Mouse (Mus musculus) stomach, embryonic 16.5 days (tissue): ENCODE data around the gene Spa17. TPM values are rescaled to one million over a fixed set of nuclear protein-coding genes. Genes with fewer than 3 reads are reported as not detected.

Source experiments
- ATAC-seq: fragments of 200-750 bp; cut with Nextera tagmentation; 2 replicates; pipeline ENCODE4 v1.8.0; 2017; ENCODE audit warnings: moderate number of reproducible peaks, moderate TSS enrichment; ENCODE audit not compliant: insufficient read depth, low FRiP score
- H3K27ac ChIP-seq: fragments of 300-500 bp; sonication (generic); 2 replicates; pipeline ENCODE4 v1.5.1; 2014; ENCODE audit warnings: low read length
- H3K27me3 ChIP-seq: fragments of 300-500 bp; sonication (generic); 2 replicates; pipeline ENCODE4 v1.6.1; 2014; ENCODE audit warnings: low read length, control low read depth, mixed read lengths; ENCODE audit not compliant: control insufficient read depth, insufficient read depth
- H3K36me3 ChIP-seq: fragments of 300-500 bp; sonication (generic); 2 replicates; pipeline ENCODE4 v1.6.1; 2014; ENCODE audit warnings: low read length; ENCODE audit not compliant: control insufficient read depth, insufficient read depth
- H3K4me1 ChIP-seq: fragments of 300-500 bp; sonication (generic); 2 replicates; pipeline ENCODE4 v1.6.1; 2014; ENCODE audit warnings: low read length, control low read depth, mixed read lengths; ENCODE audit not compliant: control insufficient read depth, insufficient read depth
- H3K4me2 ChIP-seq: fragments of 300-500 bp; sonication (generic); 2 replicates; pipeline ENCODE4 v1.6.1; 2014; ENCODE audit warnings: low read depth, low read length, mixed read lengths
- H3K4me3 ChIP-seq: fragments of 300-500 bp; sonication (generic); replicated peaks from 2 replicates; pipeline ENCODE4 v1.5.1; 2014; ENCODE audit warnings: mild to moderate bottlenecking, low read length
- H3K9ac ChIP-seq: fragments of 300-500 bp; sonication (generic); 2 replicates; pipeline ENCODE4 v1.6.1; 2014; ENCODE audit warnings: low read length
- H3K9me3 ChIP-seq: fragments of 300-500 bp; sonication (generic); replicated peaks from 2 replicates; pipeline ENCODE4 v1.6.1; 2016; ENCODE audit warnings: low read length, control low read depth; ENCODE audit not compliant: control insufficient read depth
- WGBS: fragments of 180-500 bp; shearing (Covaris S2); extraction: QIAGEN DNeasy Blood & Tissue Kit; methylation state at CpG from one replicate; pipeline ENCODE4 v1.1.7; 2014; 5-methylcytosine and 5-hydroxymethylcytosine counted together
- polyA plus RNA-seq: library from polyadenylated mRNA; unstranded; fragments of >200 nt; fragmentation: Nextera tagmentation; extraction: Ambion mirVana; gene quantifications from 2 replicates; pipeline ENCODE4 v1.2.1, GENCODE M21; 2015

The Spa17 gene
- polyA plus RNA-seq, 1 experiment from 2014 or later: 5.7 TPM

DNA sequence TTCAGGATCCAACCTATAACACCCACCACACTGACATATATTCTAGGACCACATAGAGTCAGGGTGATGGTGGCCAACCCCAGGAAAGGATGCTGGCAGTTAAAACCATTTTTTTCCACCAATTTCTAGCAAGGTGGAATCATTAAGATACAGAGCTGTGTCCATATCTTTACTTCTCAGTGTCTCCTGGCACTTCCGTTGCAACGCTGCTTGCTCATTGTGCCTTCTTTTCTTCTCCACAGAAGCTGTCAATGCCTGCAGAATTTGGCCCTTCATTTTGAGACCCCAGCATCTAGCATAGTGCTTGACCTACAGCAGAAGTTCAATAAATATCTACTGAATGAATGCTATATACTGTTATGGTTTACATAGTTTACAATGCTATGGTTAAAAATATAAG lies 46.5 kb downstream of the Spa17 start:
- Histone ChIP-seq H3K4me3 (no peak overlapping the region), H3K27ac (no peak overlapping the region), H3K4me2 (no peak overlapping the region), H3K9me3 (no peaks in the 10 kb centered on the region), H3K36me3 (no peaks in the 10 kb centered on the region), H3K4me1 (peaks cover 15% of the 10 kb centered on the region), H3K27me3 (no peaks in the 10 kb centered on the region), H3K9ac (no peak overlapping the region)
- 90% methylated on average over 2 of the region's 2 CpGs for WGBS
- ATAC-seq: no peak

DNA sequence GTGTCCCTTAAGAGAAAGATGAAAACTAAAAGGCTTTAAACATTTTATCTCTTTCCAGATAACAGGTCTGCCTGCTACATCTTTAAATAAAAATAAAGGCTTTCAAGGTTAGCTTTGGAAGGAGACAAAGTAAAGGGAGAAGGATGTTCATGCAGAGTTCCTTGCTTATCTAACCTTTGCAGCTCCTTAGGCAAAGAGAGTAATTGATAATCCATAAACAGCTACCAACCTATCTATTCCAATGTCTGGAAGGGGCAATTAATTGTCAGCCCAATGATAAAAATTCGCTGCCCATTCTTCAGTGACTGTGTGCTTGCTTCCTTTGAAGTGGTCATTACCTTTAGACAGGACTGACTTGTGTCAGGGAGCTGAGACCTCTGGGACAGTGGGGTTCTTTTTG lies 49.7 kb downstream of the Spa17 start:
- ATAC-seq: no peak
- WGBS: 46% methylated on average over 1 of the region's 1 CpGs

DNA sequence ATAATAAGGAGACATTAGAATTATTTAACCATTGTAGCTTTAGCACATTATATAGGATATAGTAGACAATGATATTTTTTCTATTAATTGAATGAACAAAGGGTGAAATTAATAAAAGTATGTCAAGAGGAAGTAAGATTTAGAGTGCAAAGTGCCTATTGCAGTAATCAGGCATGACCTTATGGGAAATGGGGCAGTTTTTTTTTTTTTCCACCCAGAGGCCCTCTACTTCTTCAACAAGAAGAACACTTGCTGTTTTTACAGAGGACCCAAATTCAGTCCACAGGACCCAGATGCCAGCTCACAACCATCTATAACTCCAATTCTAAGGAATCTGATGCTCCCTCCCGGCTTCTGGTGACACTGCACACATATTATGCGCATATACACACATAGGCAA lies 52.9 kb downstream of the Spa17 start:
- 92% methylated on average over 2 of the region's 2 CpGs for WGBS
- no peaks in the 10 kb centered on the region for H3K4me1 ChIP-seq
- no peaks in the 10 kb centered on the region for H3K27me3 ChIP-seq
- no peak overlapping the region for H3K4me3 ChIP-seq
- no peak overlapping the region for H3K27ac ChIP-seq
- H3K9me3 ChIP-seq: no peaks in the 10 kb centered on the region
- H3K4me2 ChIP-seq: no peak overlapping the region
- H3K36me3 ChIP-seq: no peaks in the 10 kb centered on the region
- no peak for ATAC-seq
- H3K9ac ChIP-seq: no peak overlapping the region

More for the DNA sequence above, 49.7 kb downstream of the Spa17 start:
- no peak overlapping the region for H3K9ac ChIP-seq
- no peaks in the 10 kb centered on the region for H3K27me3 ChIP-seq
- H3K4me2 ChIP-seq: no peak overlapping the region
- no peaks in the 10 kb centered on the region for H3K9me3 ChIP-seq
- no peak overlapping the region for H3K27ac ChIP-seq
- H3K36me3 ChIP-seq: no peaks in the 10 kb centered on the region
- H3K4me1 ChIP-seq: peaks cover 15% of the 10 kb centered on the region
- no peak overlapping the region for H3K4me3 ChIP-seq

DNA sequence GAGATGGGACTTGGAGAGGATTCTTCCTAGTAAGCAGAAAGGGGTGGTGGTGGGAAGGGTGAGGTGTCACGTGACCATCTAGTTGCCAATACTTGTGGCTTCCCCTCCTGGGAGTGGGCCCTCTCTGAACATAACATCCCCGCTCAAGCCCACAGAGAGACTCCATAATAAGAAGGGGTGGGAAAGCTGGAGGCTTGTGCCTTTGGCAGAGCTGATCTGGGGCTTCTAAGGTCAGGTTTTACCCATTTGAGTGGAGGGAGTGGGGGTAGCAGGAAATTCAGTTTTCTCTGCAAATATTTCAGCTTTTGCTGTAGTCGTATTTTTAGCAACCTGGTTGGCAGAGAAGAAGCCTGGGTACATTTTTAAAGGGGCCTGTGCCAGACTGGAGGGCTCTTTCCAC lies 57.2 kb downstream of the Spa17 start:
- WGBS: 68% methylated on average over 3 of the region's 3 CpGs
- Histone ChIP-seq H3K27ac (no peak overlapping the region), H3K4me2 (no peak overlapping the region), H3K27me3 (peaks cover 7% of the 10 kb centered on the region; the same call in 1 of the 2 replicates), H3K9me3 (no peaks in the 10 kb centered on the region), H3K4me1 (peaks cover 14% of the 10 kb centered on the region; the same call in 1 of the 2 replicates), H3K9ac (no peak overlapping the region), H3K36me3 (no peaks in the 10 kb centered on the region), H3K4me3 (no peak overlapping the region)
- no peak for ATAC-seq

DNA sequence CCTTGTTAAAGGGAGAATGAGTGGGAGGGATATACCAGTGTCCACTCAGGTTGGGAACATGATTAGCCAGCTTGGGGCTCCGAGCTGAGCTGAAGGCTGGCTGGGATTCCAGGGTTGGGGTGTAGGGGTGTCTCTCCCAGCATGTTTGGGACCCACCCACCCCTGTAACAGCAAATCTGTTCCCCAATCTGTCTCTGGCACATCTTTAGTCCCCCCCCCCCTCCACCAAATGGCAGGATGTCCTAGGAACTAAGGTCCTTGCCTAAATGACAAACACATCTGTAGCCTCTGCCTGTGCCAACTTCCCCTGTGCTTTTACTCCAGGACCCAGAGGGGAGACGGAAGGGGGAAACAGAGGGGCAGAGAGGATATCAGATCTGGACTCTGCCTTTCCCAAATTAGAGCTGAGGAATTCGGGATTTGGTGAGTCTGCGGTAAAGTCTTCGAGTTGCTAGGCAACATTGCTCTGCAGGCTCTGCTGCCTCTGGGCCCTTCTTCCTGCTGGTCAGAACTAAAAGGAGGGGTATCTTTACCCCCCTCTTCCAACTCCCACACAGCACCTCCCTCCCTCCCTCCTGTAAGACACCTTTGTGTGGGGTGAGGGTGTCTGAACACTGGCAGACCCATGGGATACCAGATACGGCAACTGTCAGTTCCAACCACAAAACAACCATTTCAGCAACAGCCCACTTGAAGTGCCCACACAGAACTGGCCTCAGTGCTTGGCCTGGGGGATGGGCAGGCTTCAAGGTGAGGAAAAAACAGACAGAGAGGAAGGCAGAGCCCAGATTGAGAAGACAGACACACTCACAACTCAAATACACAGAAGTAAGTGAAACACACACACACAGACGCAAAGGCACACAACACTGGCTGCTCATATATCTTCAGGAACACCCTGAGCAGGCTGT lies 58.4 kb downstream of the Spa17 start, which contains the start of gene Siae:
Siae (plus strand) TSS at position 861 of the 911 bp plus-strand sequence.
- 33% methylated on average over 7 of the region's 7 CpGs for WGBS
- no peak within 1 kb of the TSS for H3K27ac ChIP-seq
- H3K36me3 ChIP-seq: no peaks in the 10 kb centered on the region
- peaks cover 14% of the 10 kb centered on the region; the same call in 1 of the 2 replicates for H3K4me1 ChIP-seq
- no peaks in the 10 kb centered on the region for H3K9me3 ChIP-seq
- no peak for ATAC-seq
- peaks cover 17% of the 10 kb centered on the region for H3K27me3 ChIP-seq
- H3K4me3 ChIP-seq: no peak within 1 kb of the TSS
- H3K4me2 ChIP-seq: no peak within 1 kb of the TSS
- no peak within 1 kb of the TSS for H3K9ac ChIP-seq

DNA sequence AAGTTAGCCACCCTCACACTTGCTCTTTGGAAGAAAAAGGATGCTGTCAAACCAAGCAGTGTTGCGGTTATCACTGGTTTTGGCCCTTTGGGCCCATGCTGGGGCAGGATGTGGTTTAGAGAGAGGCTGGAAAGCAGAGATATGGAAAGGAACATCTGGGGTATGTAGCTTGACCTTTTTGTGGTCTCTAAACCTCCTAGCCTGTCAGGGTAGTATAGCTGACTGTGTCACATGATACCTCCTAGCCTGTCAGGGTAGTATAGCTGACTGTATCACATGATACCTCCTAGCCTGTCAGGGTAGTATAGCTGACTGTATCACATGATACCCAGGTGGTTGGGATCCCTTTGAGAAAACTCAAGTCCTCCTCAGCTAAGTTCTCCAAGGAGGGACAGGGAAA lies 59.2 kb downstream of the Spa17 start:
- Histone ChIP-seq H3K27me3 (peaks cover 23% of the 10 kb centered on the region), H3K9ac (no peak overlapping the region), H3K9me3 (no peaks in the 10 kb centered on the region), H3K36me3 (no peaks in the 10 kb centered on the region), H3K27ac (no peak overlapping the region), H3K4me2 (no peak overlapping the region), H3K4me3 (no peak overlapping the region), H3K4me1 (peaks cover 14% of the 10 kb centered on the region; the same call in 1 of the 2 replicates)
- 85% methylated on average over 1 of the region's 1 CpGs for WGBS
- ATAC-seq: no peak

Other genes starting within 250 kb of the Spa17 start
- gene Hepacam, start 246.4 kb downstream of the Spa17 start, polyA plus RNA-seq: 0.19 TPM in 1 of 2 replicates, not detected in the other
- 12.3 and 13.3 TPM in 2 replicates for gene Robo4, start 211.8 kb downstream of the Spa17 start, polyA plus RNA-seq
- not detected in 2 replicates for gene Robo3, start 180.5 kb downstream of the Spa17 start, polyA plus RNA-seq
- gene Msantd2, start 124.4 kb downstream of the Spa17 start, polyA plus RNA-seq: 15.3 and 16.1 TPM in 2 replicates
- gene Esam, start 85.6 kb downstream of the Spa17 start, polyA plus RNA-seq: 58.2 and 58.6 TPM in 2 replicates
- gene Vsig2, start 74.5 kb downstream of the Spa17 start, polyA plus RNA-seq: 96.0 and 120 TPM in 2 replicates
- gene Nrgn, start 60.8 kb downstream of the Spa17 start, polyA plus RNA-seq: 4.4 and 4.5 TPM in 2 replicates
- gene Siae, start 58.0 kb downstream of the Spa17 start, polyA plus RNA-seq: 11.9 and 13.3 TPM in 2 replicates
- 154 and 162 TPM in 2 replicates for gene Tbrg1, start 43.6 kb upstream of the Spa17 start, polyA plus RNA-seq
- gene Panx3, start 55.5 kb upstream of the Spa17 start, polyA plus RNA-seq: not detected in 2 replicates
- not detected in 2 replicates for gene Olfr160, start 102.5 kb upstream of the Spa17 start, polyA plus RNA-seq
- not detected in 2 replicates for gene Olfr874, start 131.4 kb upstream of the Spa17 start, polyA plus RNA-seq
- not detected in 2 replicates for gene Olfr875, start 158.1 kb upstream of the Spa17 start, polyA plus RNA-seq
- not detected in 2 replicates for gene Olfr876, start 189.3 kb upstream of the Spa17 start, polyA plus RNA-seq
- gene Olfr877, start 240.5 kb upstream of the Spa17 start, polyA plus RNA-seq: not detected in 2 replicates